Mouse (Mus musculus): ENCODE results near the gene Ptk7. TPM values are rescaled to one million over a fixed set of nuclear protein-coding genes. Genes with fewer than 3 reads are reported as not detected.

Gene Ptk7
- total RNA-seq (2021): 10 to 100 TPM; 13.8 to 13.9 TPM
- long read RNA-seq, experiment 1, full-length matches to known transcripts: 1 of 3 reads
- long read RNA-seq, experiment 1, partial matches to known transcripts: 0 of 3 reads
- long read RNA-seq, experiment 1, other reads (novel, unspliced or antisense): 2 of 3 reads
- long read RNA-seq, experiment 2, full-length matches to known transcripts: 1 of 3 reads
- long read RNA-seq, experiment 2, partial matches to known transcripts: 2 of 3 reads
- long read RNA-seq, experiment 2, other reads (novel, unspliced or antisense): 0 of 3 reads

GRCm38 (mm10) chr17:46628791-46629684 lies at the start of gene Ptk7:
Gene Ptk7, minus strand, starts transcription at chr17:46629504.
- intact Hi-C loops (cut with DNase I): loop anchor here (5.0 kb wide), 2 partner anchors 37 to 72 kb away; partner anchors contain the start of gene Srf
- peak; percentile 63 to 82 for DNase-seq (ENCODE audit: low spot score in 2 of 2)

DNA sequence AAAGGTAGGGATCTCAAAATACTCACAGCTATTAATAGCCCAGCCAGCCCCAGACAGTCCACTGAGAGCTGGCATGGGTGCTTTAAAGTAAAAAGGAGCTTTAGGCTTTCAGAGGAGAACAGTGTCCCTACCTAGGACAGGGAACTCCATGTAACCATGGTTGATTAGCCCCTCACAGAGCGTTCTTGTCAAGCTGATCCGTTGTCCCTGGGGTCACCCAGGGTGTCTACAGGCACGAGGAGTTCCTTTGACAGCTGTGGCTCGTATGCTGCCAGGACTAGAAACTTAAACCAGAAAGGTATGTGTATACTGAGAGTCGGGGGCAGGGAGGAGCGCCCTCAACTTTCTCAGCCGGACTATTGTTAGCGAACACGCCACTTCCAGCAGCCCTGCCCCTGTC lies 49.6 kb upstream of the Ptk7 start:
- no peak for DNase-seq (ENCODE audit: low spot score in 2 of 2)

GRCm38 (mm10) chr17:46678416-46678815 lies 49.1 kb upstream of the Ptk7 start, which contains the start of gene Mea1:
Gene Mea1, plus strand, starts transcription at chr17:46678793.
- intact Hi-C loops (cut with DNase I): no loop called here
- DNase-seq (ENCODE audit: low spot score in 2 of 2): no peak

More for the DNA sequence above, 49.6 kb upstream of the Ptk7 start:
- intact Hi-C loops (cut with DNase I): no loop called here

GRCm38 (mm10) chr17:46674530-46675283 lies 45.4 kb upstream of the Ptk7 start:
- no peak for DNase-seq (ENCODE audit: low spot score in 2 of 2)
- intact Hi-C loops (cut with DNase I): no loop called here

DNA sequence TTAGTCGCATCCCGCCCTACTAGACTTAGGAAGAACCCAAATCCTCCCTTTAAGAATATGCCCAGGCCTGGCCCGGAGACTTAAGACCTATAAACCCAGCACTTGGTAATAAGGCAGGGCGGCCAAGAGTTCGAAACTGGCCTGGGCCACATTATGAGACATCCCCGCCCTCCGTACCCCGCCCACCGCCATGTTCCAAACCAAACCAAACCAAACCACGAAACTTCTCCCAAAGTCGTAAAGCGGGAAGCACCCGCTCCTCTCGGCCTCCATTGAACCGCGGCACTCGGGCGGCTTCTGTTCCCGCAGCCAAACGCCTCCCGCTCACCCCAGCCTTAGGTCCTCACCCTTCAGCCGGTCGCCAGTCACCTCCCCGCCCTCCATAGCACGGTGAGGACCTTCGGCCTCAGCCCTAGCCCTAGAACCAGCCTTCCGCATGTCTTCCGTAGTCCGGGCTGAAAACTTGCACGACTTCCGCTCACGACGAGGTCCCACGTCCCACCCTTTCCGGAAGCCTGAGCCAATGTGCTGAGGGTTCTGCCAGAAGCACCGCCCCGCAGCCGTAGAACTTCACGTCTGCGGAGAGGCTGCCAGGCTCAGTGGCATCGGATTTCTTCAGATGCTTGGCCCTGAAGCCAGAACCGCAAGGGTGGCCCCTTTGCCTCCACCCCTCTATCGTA lies 44.7 kb upstream of the Ptk7 start, which contains the start of gene Rrp36:
Rrp36 (minus strand) TSS at position 503 of the 680 bp plus-strand sequence.
- DNase-seq (ENCODE audit: low spot score in 2 of 2): peak; percentile 90 to 92
- intact Hi-C loops (cut with DNase I): no loop called here

- intact Hi-C loops (cut with DNase I): no loop called here
- no peak for DNase-seq (ENCODE audit: low spot score in 2 of 2)
Measured at GRCm38 (mm10) chr17:46669911-46670310, 40.6 kb upstream of the Ptk7 start.

DNA sequence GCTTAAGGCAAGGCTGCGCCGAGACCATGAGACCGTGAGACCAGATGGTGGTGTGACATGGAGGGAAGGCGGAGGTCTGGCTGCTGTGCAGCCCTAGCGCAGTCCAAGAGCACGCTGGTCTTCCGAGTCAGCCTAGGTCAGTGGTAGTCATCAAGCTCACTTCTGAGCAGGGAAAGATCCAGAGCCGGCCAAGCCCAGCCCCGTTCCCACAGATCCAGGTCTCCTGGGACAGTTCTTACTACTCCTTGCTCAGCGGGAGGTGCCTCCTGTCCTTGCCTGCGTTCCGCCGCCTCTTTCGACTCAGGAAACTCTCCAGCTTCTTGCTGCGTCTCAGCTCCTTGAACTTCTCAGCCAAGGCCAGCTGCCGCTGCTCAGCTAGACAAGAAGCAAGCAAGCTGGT lies 38.4 kb upstream of the Ptk7 start:
- intact Hi-C loops (cut with DNase I): no loop called here
- DNase-seq (ENCODE audit: low spot score in 2 of 2): no peak

- intact Hi-C loops (cut with DNase I): no loop called here
Measured at GRCm38 (mm10) chr17:46662730-46663129, 33.4 kb upstream of the Ptk7 start.

GRCm38 (mm10) chr17:46661981-46662380 lies 32.7 kb upstream of the Ptk7 start:
- intact Hi-C loops (cut with DNase I): no loop called here
- DNase-seq (ENCODE audit: low spot score in 2 of 2): no peak

More at GRCm38 (mm10) chr17:46662730-46663129, 33.4 kb upstream of the Ptk7 start:
- DNase-seq (ENCODE audit: low spot score in 2 of 2): no peak

GRCm38 (mm10) chr17:46661351-46661750 lies 32.0 kb upstream of the Ptk7 start:
- intact Hi-C loops (cut with DNase I): no loop called here

GRCm38 (mm10) chr17:46656054-46656453 lies 26.8 kb upstream of the Ptk7 start:
- intact Hi-C loops (cut with DNase I): no loop called here
- no peak for DNase-seq (ENCODE audit: low spot score in 2 of 2)

More at GRCm38 (mm10) chr17:46661351-46661750, 32.0 kb upstream of the Ptk7 start:
- no peak for DNase-seq (ENCODE audit: low spot score in 2 of 2)

GRCm38 (mm10) chr17:46651755-46652547 lies 22.6 kb upstream of the Ptk7 start:
- intact Hi-C loops (cut with DNase I): no loop called here
- DNase-seq (ENCODE audit: low spot score in 2 of 2): no peak

DNA sequence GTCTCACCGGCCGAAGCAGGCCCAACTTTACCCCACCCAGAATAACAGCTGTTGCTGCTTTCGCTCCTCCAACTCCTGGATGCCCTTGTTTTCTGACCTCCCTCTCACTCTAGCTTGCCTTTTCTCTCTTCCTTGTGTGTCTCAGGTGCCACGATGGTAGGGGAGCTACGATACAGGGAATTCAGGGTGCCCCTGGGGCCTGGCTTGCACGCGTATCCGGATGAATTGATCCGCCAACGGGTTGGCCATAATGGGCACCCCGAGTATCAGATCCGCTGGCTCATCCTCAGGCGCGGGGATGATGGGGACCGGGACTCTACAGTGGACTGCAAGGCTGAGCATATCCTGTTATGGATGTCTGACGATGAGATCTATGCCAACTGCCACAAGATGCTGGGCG lies 22.0 kb upstream of the Ptk7 start:
- intact Hi-C loops (cut with DNase I): no loop called here
- no peak for DNase-seq (ENCODE audit: low spot score in 2 of 2)

DNA sequence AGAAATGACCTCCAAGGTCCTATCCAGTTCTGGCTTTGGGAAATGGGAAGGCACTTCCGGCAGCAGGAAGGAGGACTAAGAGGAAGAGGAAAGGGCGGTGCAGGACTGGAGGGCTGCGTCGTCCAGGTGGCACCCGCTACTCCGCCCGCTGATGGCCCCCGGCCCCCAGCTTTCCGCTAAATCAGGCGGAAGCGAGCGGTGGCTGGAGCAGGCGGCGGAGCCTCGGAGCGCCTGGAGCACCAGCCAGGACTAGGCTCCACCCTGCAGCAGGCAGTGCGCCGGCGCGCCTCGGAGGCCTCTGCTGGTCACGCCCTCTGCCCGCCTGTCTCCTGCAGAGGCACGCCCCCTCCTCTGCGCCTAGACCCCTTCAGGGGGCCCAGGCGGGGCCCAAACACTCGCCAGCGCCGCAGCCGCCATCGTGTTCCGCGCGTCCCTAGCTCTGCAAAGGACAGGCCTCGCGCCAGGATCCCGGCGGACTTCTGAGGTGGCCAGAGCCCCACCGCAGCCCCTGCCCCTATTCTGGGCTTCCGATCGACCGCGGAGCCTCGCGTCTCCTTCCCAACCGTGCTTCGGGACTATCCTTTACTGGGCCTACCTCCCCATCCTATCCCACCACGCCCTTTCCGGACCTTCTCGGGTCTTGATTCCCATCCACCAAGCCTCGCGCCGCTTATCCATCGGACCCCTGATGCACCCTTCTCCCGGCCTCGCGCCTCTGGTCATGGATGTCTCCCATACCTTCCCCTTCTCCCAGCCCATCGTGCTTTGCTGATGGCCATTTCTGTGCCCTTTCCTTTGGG lies 21.1 kb upstream of the Ptk7 start, which contains the start of gene Cul7:
Cul7 (plus strand) TSS at position 106 of the 800 bp plus-strand sequence.
- intact Hi-C loops (cut with DNase I): no loop called here

GRCm38 (mm10) chr17:46649811-46650210 lies 20.5 kb upstream of the Ptk7 start:
- DNase-seq (ENCODE audit: low spot score in 2 of 2): no peak
- intact Hi-C loops (cut with DNase I): loop anchor here (5.0 kb wide), 1 partner anchor 103 kb away; the partner anchor contains the start of gene Cul9

More for the DNA sequence above, 21.1 kb upstream of the Ptk7 start, which contains the start of gene Cul7:
- peak; percentile 91 to 92 for DNase-seq (ENCODE audit: low spot score in 2 of 2)

GRCm38 (mm10) chr17:46648436-46648835 lies 19.1 kb upstream of the Ptk7 start:
- DNase-seq (ENCODE audit: low spot score in 2 of 2): no peak
- intact Hi-C loops (cut with DNase I): loop anchor here (5.0 kb wide), 1 partner anchor 101 kb away; the partner anchor contains the start of gene Cul9

DNA sequence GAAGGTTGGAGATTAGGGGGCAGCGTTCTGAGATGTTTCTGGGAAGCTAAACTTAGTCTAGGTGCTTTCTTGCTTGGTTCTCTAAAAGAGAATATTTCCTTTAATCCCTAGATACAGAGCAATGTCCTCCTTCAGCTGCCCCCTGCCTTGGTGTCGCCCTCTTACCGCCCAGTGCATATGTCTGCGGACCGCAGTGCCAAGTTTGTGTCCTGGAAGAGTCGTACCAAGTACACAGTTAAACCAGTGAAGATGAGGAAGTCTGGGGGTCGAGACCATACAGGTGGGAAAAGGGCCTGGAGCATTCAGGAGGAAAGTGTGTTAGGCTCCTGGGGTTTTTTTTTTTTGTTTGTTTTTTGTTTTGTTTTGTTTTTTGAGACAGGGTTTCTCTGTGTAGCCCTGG lies 18.0 kb upstream of the Ptk7 start:
- intact Hi-C loops (cut with DNase I): loop anchor here (5.0 kb wide), 1 partner anchor 100 kb away; the partner anchor contains the start of gene Cul9
- DNase-seq (ENCODE audit: low spot score in 2 of 2): no peak

All from left cerebral cortex, postnatal 14 days (tissue).